Mouse (Mus musculus) MEL (cell line): ENCODE measurements around the gene Tmem182. TPM values are rescaled to one million over a fixed set of nuclear protein-coding genes. Genes with fewer than 3 reads are reported as not detected.

Source experiments
- DNase-seq: peaks from one replicate; pipeline ENCODE4 v3.0.0; 2011; ENCODE audit warnings: low read depth, low spot score
- H3K27ac ChIP-seq: 2 replicates; pipeline ENCODE4 v1.5.1; 2012; ENCODE audit warnings: low read depth, mild to moderate bottlenecking, control low read depth, low read length, moderate library complexity; ENCODE audit not compliant: control insufficient read depth
- H3K27me3 ChIP-seq, 2 experiments: fragments of 150-350 bp in 1 of 2; sonication (generic) in 1 of 2; 2 replicates each; pipeline ENCODE4 v1.6.1; 2012; ENCODE audit warnings: low read length in 2 of 2, mild to moderate bottlenecking in 2 of 2, improper control_type of control experiment in 1 of 2, moderate library complexity in 1 of 2; ENCODE audit not compliant: insufficient read depth in 2 of 2, control insufficient read depth in 1 of 2
- H3K36me3 ChIP-seq, 2 experiments: 2 replicates each; pipeline ENCODE4 v1.6.1; 2012 to 2014; ENCODE audit warnings: low read length in 2 of 2, improper control_type of control experiment in 1 of 2, inconsistent platforms in 1 of 2, mild to moderate bottlenecking in 1 of 2; ENCODE audit not compliant: insufficient read depth in 2 of 2, control insufficient read depth in 1 of 2
- H3K4me1 ChIP-seq, 2 experiments: fragments of 150-350 bp in 1 of 2; sonication (generic) in 1 of 2; 2 replicates each; pipeline ENCODE4 v1.6.1; 2012; ENCODE audit warnings: low read length in 2 of 2, improper control_type of control experiment in 1 of 2, mild to moderate bottlenecking in 1 of 2; ENCODE audit not compliant: insufficient read depth in 2 of 2, control insufficient read depth in 1 of 2
- H3K4me3 ChIP-seq, 2 experiments: fragments of 150-350 bp in 1 of 2; sonication (generic) in 1 of 2; 2 replicates each; pipeline ENCODE4 v1.5.1; 2012; ENCODE audit warnings: low read depth in 2 of 2, low read length in 2 of 2, mild to moderate bottlenecking in 2 of 2, moderate library complexity in 2 of 2, control low read depth in 1 of 2, improper control_type of control experiment in 1 of 2; ENCODE audit not compliant: control insufficient read depth in 1 of 2, insufficient read depth in 1 of 2
- H3K79me2 ChIP-seq: 2 replicates; pipeline ENCODE4 v1.6.1; 2012; ENCODE audit warnings: mild to moderate bottlenecking, low read length, moderate library complexity; ENCODE audit not compliant: control insufficient read depth, poor library complexity, insufficient read depth
- H3K9ac ChIP-seq: 2 replicates; pipeline ENCODE4 v1.6.1; 2012; ENCODE audit warnings: low read depth, mild to moderate bottlenecking, control low read depth, low read length, moderate library complexity; ENCODE audit not compliant: control insufficient read depth, poor library complexity, severe bottlenecking
- H3K9me3 ChIP-seq: fragments of 150-350 bp; sonication (generic); replicated peaks from 2 replicates; pipeline ENCODE4 v1.6.1; 2012; ENCODE audit warnings: mild to moderate bottlenecking, low read length, improper control_type of control experiment, moderate library complexity; ENCODE audit not compliant: insufficient read depth
- BHLHE40 ChIP-seq: IDR thresholded peaks from 2 replicates; pipeline ENCODE4 v1.6.1; 2012; ENCODE audit warnings: low read depth, mild to moderate bottlenecking, inconsistent platforms, low read length, improper control_type of control experiment, borderline replicate concordance
- CHD1 ChIP-seq: IDR thresholded peaks from 2 replicates; pipeline ENCODE4 v1.6.1; 2012; ENCODE audit warnings: low read depth, mild to moderate bottlenecking, inconsistent platforms, low read length, improper control_type of control experiment
- E2F4 ChIP-seq: IDR thresholded peaks from 2 replicates; pipeline ENCODE4 v1.6.1; 2011; ENCODE audit warnings: low read depth, low read length, improper control_type of control experiment, borderline replicate concordance
- GABPA ChIP-seq: IDR thresholded peaks from 2 replicates; pipeline ENCODE4 v1.6.1; 2012; ENCODE audit warnings: low read depth, mild to moderate bottlenecking, inconsistent platforms, low read length, improper control_type of control experiment, moderate library complexity
- GATA1 ChIP-seq: IDR thresholded peaks from 2 replicates; pipeline ENCODE4 v1.6.1; 2011; ENCODE audit warnings: low read depth, low read length, improper control_type of control experiment
- MAFK ChIP-seq: IDR thresholded peaks from 2 replicates; pipeline ENCODE4 v1.6.1; 2011; ENCODE audit warnings: low read depth, mild to moderate bottlenecking, low read length, improper control_type of control experiment, borderline replicate concordance
- MAZ ChIP-seq: IDR thresholded peaks from 2 replicates; pipeline ENCODE4 v1.6.1; 2012; ENCODE audit warnings: low read depth, mild to moderate bottlenecking, inconsistent platforms, low read length, improper control_type of control experiment
- MEF2A ChIP-seq: IDR thresholded peaks from 2 replicates; pipeline ENCODE4 v1.6.1; 2014; ENCODE audit warnings: low read depth, mild to moderate bottlenecking, inconsistent platforms, low read length, improper control_type of control experiment; ENCODE audit not compliant: poor library complexity, insufficient replicate concordance, severe bottlenecking; ENCODE audit errors: extremely low read depth
- MXI1 ChIP-seq: IDR thresholded peaks from 2 replicates; pipeline ENCODE4 v1.6.1; 2011; ENCODE audit warnings: mild to moderate bottlenecking, low read depth, low read length, improper control_type of control experiment
- MYC ChIP-seq: IDR thresholded peaks from 2 replicates; pipeline ENCODE4 v1.6.1; 2011; ENCODE audit warnings: low read depth, mild to moderate bottlenecking, low read length, improper control_type of control experiment, moderate library complexity
- NELFE ChIP-seq: IDR thresholded peaks from 2 replicates; pipeline ENCODE4 v1.6.1; 2011; ENCODE audit warnings: low read depth, low read length, improper control_type of control experiment
- NRF1 ChIP-seq: IDR thresholded peaks from 2 replicates; pipeline ENCODE4 v1.6.1; 2014; ENCODE audit warnings: low read depth, mild to moderate bottlenecking, inconsistent platforms, low read length, improper control_type of control experiment, moderate library complexity; ENCODE audit not compliant: poor library complexity, insufficient read depth, severe bottlenecking
- POLR2A ChIP-seq, 2 experiments: IDR thresholded peaks; 2 replicates each; pipeline ENCODE4 v1.6.1; 2011 to 2012; ENCODE audit warnings: low read length in 2 of 2, mild to moderate bottlenecking in 2 of 2, control low read depth in 1 of 2, improper control_type of control experiment in 1 of 2, low read depth in 1 of 2, moderate library complexity in 1 of 2; ENCODE audit not compliant: control insufficient read depth in 1 of 2, insufficient read depth in 1 of 2, poor library complexity in 1 of 2
- RAD21 ChIP-seq: IDR thresholded peaks from 2 replicates; pipeline ENCODE4 v1.6.1; 2011; ENCODE audit warnings: mild to moderate bottlenecking, low read depth, low read length, improper control_type of control experiment
- RCOR1 ChIP-seq: IDR thresholded peaks from 2 replicates; pipeline ENCODE4 v1.6.1; 2012; ENCODE audit warnings: low read depth, mild to moderate bottlenecking, inconsistent platforms, low read length, improper control_type of control experiment
- SMC3 ChIP-seq: IDR thresholded peaks from 2 replicates; pipeline ENCODE4 v1.6.1; 2011; ENCODE audit warnings: low read depth, low read length, improper control_type of control experiment
- TAL1 ChIP-seq: IDR thresholded peaks from 2 replicates; pipeline ENCODE4 v1.6.1; 2012; ENCODE audit warnings: mild to moderate bottlenecking, inconsistent platforms, low read length, moderate library complexity, mixed read lengths
- TBP ChIP-seq: IDR thresholded peaks from 2 replicates; pipeline ENCODE4 v1.8.0; 2011; ENCODE audit warnings: low read depth, low read length, improper control_type of control experiment
- TCF12 ChIP-seq: IDR thresholded peaks from 2 replicates; pipeline ENCODE4 v1.6.1; 2014; ENCODE audit warnings: low read depth, mild to moderate bottlenecking, inconsistent platforms, low read length, improper control_type of control experiment, moderate library complexity
- UBTF ChIP-seq: IDR thresholded peaks from 2 replicates; pipeline ENCODE4 v1.6.1; 2012; ENCODE audit warnings: low read depth, mild to moderate bottlenecking, inconsistent platforms, low read length, improper control_type of control experiment, moderate library complexity, borderline replicate concordance; ENCODE audit not compliant: insufficient read depth
- ZC3H11A ChIP-seq: IDR thresholded peaks from 2 replicates; pipeline ENCODE4 v1.6.1; 2012; ENCODE audit warnings: low read depth, mild to moderate bottlenecking, inconsistent platforms, low read length, improper control_type of control experiment
- ZKSCAN1 ChIP-seq: IDR thresholded peaks from 2 replicates; pipeline ENCODE4 v1.6.1; 2012; ENCODE audit warnings: low read depth, mild to moderate bottlenecking, inconsistent platforms, low read length, improper control_type of control experiment, moderate library complexity
- ZMIZ1 ChIP-seq: IDR thresholded peaks from 2 replicates; pipeline ENCODE4 v1.6.1; 2012; ENCODE audit warnings: low read depth, mild to moderate bottlenecking, inconsistent platforms, low read length, improper control_type of control experiment, moderate library complexity
- polyA plus RNA-seq, 2 experiments: library from polyadenylated mRNA; stranded (reverse) in 1 of 2; unstranded in 1 of 2; fragments of >175 nt in 1 of 2; fragments of >200 nt in 1 of 2; gene quantifications; 2 replicates each; pipeline versions ENCODE4 v1.2.1 to v1.2.4; 2012; ENCODE audit warnings: low replicate concordance in 2 of 2, low read depth in 1 of 2; ENCODE audit not compliant: insufficient read length in 2 of 2, insufficient read depth in 1 of 2, missing spikeins in 1 of 2
- total RNA-seq: library from RNA; depleted of rRNA; stranded (reverse); fragments of 300-350 nt; gene quantifications from 2 replicates; pipeline ENCODE4 v1.2.3, GENCODE M21; 2012

Gene Tmem182
- total and polyA plus RNA-seq, 3 experiments, result not detected

- H3K79me2 ChIP-seq, result no peaks in the 10 kb centered on the region
- H3K36me3 ChIP-seq, result no peaks in the 10 kb centered on the region
- no peak for TF ChIP-seq MAFK
- no peak for TF ChIP-seq SMC3
- TF ChIP-seq ZKSCAN1, result no peak
- no peak for TF ChIP-seq RCOR1
- no peak for TF ChIP-seq NELFE
- no peak for TF ChIP-seq RAD21
- no peak for TF ChIP-seq MEF2A
- TF ChIP-seq MYC, result no peak
- TF ChIP-seq GABPA, result no peak
- no peak for TF ChIP-seq POLR2A (IDR thresholded peaks at IDR 0.05; ENCODE audit: control insufficient read depth in 1 of 2, insufficient read depth in 1 of 2, low read depth in 1 of 2, low read length in 2 of 2, poor library complexity in 1 of 2)
- DNase-seq, result no peak
- H3K27ac ChIP-seq, result no peak overlapping the region
- H3K4me3 ChIP-seq, result no peak overlapping the region
- H3K4me1 ChIP-seq, result no peaks in the 10 kb centered on the region
- no peaks in the 10 kb centered on the region for H3K9me3 ChIP-seq
- no peaks in the 10 kb centered on the region for H3K27me3 ChIP-seq
- no peak overlapping the region for H3K9ac ChIP-seq
Measured at GRCm38 (mm10) chr1:40889617-40890016, 84.2 kb downstream of the Tmem182 start.

- H3K4me1 ChIP-seq, result no peaks in the 10 kb centered on the region
- no peak overlapping the region for H3K4me3 ChIP-seq
- no peaks in the 10 kb centered on the region for H3K36me3 ChIP-seq
- no peak for DNase-seq
- no peaks in the 10 kb centered on the region for H3K9me3 ChIP-seq
- no peak overlapping the region for H3K27ac ChIP-seq
- H3K9ac ChIP-seq, result no peak overlapping the region
- no peaks in the 10 kb centered on the region for H3K27me3 ChIP-seq
- H3K79me2 ChIP-seq, result no peaks in the 10 kb centered on the region
- no peak for TF ChIP-seq UBTF
- no peak for TF ChIP-seq TBP
- TF ChIP-seq RCOR1, result no peak
- TF ChIP-seq MAFK, result no peak
- no peak for TF ChIP-seq TCF12
- TF ChIP-seq TAL1, result no peak
- TF ChIP-seq NRF1, result no peak
- TF ChIP-seq E2F4, result no peak
- no peak for TF ChIP-seq MXI1
- TF ChIP-seq GABPA, result no peak
- TF ChIP-seq MAZ, result no peak
- TF ChIP-seq CHD1, result no peak
- TF ChIP-seq ZC3H11A, result no peak
- TF ChIP-seq ZMIZ1, result no peak
- no peak for TF ChIP-seq BHLHE40
- TF ChIP-seq GATA1, result no peak
Measured at GRCm38 (mm10) chr1:40890246-40890645, 84.8 kb downstream of the Tmem182 start.
